Mouse (Mus musculus) v-Abl transformed pro-B cells (cell line): ENCODE results near the gene Iqgap2.

Experiments
- in situ Hi-C, 2 experiments: fragments of 400-800 bp; cut with MboI; formaldehyde crosslinking; loops; one replicate each; pipeline ENCODE4 v1.15.1; 2025; ENCODE audit not compliant: unreplicated experiment in 2 of 2

Iqgap2 gene

DNA sequence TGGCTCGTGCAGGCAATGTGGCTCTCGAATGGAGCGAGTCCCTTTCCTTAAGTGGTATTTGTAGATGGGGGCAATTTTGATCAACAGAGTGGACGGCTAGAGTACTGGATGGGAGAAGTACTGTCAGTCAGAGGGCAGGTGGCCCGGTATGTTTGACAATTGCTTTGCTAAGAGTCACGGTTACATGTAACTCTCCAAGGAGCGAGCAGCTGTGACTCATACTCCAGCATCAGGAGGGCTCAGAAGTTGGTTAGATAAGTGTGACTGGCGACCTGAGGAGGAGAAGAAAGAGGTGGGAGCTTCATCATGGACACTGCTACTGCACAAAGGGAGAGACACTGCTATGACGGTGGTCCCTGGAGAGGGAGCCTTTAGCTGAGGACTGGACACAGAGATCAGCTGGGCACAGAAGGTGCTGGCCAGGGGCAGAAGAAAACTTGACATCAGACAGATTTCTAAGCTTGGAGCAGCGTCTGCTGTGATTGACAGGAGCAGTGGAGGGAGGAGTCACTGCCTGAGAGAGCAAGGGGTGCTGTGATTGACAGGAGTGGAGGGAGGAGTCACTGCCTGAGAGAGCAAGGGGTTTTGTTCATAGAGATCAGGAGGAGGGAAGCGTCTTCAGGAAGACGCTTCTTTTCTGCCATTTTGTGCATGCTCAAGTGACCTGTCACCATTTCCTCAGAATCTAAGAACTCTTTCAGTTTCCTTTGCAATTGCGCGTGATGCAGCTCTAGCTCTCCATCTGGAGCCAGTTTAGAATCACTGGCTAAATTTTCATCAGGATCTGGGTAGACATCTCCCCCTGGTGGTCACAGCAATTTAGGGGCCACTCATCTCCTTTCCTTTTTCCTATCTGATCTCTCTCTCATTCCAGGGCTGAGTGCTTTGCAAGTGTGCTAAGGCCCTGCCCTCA is 172.1 kb downstream of the Iqgap2 start:
- in situ Hi-C loops: loop anchor here (5.0 to 25.0 kb wide), 3 partner anchors 152 to 332 kb away; partner anchors contain the start of gene Aggf1 (in 1 of the 2)

DNA sequence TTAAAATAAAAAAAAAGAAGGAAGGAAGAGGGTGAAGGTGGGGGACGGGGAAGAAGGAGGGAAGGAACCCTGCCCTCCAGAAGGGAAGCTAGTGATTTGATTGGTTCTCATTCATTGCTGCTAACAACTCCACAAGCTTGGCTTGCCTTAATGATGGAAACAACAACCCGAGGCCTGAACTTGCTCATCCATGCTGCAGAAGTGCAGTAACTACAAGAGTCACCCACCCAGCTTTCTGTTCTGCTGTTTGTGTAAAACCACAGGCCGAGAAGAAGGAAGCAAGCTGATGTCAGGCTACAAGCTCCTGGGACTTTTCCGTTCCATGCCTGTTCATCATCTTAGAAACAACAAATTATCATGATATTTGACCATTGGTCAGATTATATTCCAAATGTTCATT is 176.4 kb downstream of the Iqgap2 start:
- in situ Hi-C loops: loop anchor here in 1 of 2 experiments (25.0 kb wide), 1 partner anchor 328 kb away; the partner anchor contains the start of gene Aggf1

DNA sequence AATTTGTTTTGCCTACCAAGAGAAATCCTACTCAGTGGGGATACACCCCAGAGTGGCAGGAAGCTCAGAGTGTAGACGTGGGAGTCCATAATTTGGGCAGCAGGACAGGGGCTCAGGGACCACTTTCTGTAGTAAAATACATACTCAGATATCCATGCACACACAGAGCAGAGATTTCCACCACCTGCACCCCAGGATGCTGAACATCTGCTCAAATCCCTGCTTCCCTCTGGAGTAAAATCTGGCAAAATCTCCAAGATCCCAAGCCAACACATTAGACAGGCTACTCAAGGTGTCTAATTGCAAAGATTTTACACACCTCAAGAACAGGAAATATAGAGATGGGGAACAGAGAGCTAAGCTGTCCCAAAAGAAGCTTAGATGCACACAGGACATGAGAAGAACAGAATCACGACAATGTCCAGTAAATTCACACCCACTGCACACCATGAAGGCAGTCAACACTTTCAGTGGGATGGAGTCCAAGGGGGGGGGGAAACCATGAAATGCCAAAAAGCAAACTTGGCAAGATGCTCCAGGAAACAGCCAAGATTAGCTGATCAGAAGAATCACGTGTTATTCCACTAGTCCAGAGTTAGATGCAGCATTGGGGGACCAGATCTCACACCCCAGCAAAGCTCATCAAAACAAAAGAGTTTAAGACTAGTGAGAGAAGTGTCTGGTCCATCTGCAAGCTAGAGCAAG is 177.3 kb downstream of the Iqgap2 start:
- in situ Hi-C loops: loop anchor here in 1 of 2 experiments (25.0 kb wide), 1 partner anchor 327 kb away; the partner anchor contains the start of gene Aggf1

DNA sequence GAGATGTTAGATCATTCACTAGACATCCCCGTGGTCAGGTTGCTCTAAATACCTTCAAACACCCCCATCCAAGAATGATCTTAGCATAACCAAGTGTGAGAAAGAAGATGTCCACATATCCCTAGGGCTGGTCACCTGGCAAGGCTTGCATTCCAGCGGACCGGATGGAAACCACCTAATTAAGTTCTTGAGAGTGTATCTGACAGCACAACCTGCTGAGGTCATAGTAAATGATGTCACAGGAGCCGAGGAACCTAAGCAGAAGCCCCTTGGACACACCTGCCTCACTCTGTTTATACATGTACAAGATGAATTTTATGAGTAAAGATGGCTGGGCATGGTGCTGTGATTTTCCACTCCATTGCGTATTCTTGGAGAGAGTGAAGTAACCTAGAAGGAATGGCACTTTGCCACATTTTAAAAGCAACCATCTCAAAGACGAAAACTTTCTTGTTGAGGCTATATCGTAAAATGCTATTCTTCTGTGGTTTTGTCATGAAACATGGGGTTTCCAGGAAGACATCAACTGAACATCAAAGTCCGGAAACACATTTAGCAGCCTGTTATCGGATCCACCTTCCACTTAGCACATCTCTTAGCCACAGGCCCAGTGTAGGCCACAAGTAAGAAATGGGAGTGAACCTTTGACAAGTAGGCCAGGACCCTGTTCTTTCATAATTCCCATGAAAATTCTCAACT is 179.0 kb downstream of the Iqgap2 start:
- in situ Hi-C loops: loop anchor here in 1 of 2 experiments (25.0 kb wide), 1 partner anchor 325 kb away; the partner anchor contains the start of gene Aggf1

DNA sequence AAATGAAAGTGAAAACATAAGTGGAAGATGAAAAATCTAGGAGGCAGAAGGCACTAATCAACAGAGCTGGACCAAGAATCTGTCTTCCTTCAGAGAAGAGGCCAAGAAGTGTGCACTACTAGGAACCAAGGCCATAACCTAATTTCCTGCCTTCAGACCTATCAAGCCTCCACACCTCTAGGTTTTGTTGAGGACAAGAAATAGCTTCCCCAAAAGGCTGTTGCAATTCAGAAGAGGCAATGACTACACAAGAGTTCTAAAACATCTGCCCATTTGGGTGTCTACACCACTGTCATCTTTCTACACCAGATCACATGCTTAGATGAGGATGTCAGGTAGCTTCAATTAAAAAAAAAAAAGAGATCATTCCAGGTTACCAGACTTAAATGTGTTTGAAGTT is 179.7 kb downstream of the Iqgap2 start:
- in situ Hi-C loops: loop anchor here in 1 of 2 experiments (25.0 kb wide), 1 partner anchor 325 kb away; the partner anchor contains the start of gene Aggf1

DNA sequence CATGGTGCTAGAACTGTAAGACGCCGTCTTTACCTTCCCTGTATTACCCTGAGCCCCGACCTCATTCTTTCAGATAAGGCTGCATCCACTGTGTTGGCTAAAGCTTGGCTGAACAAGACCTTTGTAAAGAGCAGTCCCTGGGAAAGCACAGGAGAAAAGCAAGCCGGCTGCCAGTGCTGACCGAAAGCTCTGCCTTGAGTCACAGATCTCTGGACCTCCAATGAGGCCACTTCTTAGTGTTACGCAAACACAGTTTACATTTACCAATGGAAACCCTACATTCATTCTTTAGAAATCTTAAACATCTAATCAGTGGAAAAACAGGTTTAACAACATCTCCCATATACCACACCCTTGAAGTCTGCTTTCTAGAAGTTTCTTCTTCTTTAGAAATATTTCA is 186.1 kb downstream of the Iqgap2 start:
- in situ Hi-C loops: loop anchor here in 1 of 2 experiments (25.0 kb wide), 1 partner anchor 318 kb away; the partner anchor contains the start of gene Aggf1

DNA sequence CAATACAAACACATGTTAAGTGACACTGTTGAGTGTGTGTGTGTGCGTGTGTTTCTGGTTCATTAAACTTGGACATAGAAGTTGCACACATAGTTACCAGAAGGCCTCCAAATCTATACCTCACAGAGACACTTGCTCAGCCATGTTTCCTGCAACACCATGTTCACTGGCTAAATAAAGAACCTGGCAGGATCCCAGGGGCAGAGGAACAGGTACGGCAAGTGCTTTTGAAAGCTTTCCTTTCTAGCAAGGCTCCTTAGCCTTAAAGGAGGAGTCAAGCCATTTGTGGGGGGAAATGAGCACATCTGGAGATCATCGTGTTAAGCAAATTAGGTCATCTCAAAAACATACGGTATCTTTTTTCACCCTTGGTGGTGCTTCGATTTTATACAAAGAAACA is 188.3 kb downstream of the Iqgap2 start:
- in situ Hi-C loops: loop anchor here in 1 of 2 experiments (25.0 kb wide), 1 partner anchor 316 kb away; the partner anchor contains the start of gene Aggf1

DNA sequence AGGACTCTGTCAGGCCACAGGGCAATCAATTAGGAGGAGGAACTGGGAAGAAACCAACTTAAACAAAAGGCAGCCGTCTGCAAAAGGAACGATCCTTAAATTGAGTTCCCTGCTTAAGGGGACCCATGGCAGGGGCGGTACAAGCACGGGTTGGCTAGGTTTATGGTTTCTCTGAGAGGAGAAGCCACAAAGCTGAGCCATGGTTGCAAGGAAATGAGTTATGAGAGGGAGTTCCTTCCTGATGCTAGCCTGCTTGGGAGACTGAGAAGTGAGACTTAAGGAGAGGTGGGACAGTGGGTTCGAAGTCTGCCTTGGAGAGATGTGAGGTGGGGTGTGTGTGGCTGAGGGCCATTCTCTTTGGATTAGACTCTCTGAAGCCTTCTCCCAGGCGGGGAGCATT is 193.8 kb downstream of the Iqgap2 start:
- in situ Hi-C loops: loop anchor here in 1 of 2 experiments (25.0 kb wide), 1 partner anchor 889 kb away; no protein-coding TSS in a partner anchor

DNA sequence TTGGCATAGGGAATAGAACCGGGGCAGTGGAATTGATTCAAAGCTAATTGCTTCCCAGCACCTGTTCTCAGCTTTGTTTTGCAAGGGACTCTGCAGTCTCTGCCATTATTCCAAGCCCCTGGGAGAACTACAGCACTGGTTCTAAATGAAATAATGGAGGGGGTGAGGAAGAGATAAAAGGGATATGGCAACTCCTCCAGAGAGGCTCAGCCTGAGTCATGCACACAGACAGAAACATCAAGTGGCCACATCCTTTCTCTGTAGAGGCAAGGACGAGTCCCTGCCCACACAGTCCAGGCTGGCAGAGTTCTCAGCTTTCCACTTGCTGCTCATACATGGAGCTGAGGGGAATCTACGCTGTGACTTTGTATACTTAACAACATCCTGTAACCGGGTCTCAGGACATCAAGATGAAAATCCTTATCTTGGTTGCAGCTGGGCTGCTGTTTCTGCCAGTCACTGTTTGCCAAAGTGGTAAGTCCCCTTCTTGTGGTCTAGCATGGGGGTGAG is 195.0 kb downstream of the Iqgap2 start, which contains the start of gene F2rl2:
Gene F2rl2 (plus strand): TSS at position 200 of the 510 bp plus-strand sequence.
- in situ Hi-C loops: loop anchor here in 1 of 2 experiments (25.0 kb wide), 1 partner anchor 891 kb away; no protein-coding TSS in a partner anchor

DNA sequence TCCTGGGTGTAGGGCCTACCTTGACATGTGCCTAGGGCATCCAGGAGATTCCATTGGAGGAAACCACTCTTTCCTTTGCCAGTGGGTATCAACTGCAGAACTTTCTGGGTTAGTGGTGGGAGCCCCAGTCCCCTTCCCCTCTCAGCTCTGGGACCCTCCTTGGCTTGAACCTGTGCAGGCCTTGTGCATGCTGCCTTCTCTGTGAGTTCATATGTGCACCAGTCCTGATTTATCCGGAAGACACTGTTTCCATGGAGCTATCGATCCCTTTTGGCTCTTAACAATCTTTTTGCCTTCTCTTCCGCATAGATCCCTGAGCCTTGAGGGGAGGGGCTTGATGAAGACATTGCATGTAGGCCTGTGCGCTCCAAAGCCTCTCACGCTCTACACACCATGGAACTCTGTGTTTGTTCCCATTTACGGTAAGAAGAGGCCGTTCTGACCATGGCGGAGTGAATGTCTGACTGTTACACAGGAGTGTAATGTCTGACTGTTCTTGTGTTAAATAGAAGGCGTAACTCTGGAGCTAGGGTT is 195.5 kb downstream of the Iqgap2 start:
- in situ Hi-C loops: loop anchor here in 1 of 2 experiments (25.0 kb wide), 1 partner anchor 891 kb away; no protein-coding TSS in a partner anchor

DNA sequence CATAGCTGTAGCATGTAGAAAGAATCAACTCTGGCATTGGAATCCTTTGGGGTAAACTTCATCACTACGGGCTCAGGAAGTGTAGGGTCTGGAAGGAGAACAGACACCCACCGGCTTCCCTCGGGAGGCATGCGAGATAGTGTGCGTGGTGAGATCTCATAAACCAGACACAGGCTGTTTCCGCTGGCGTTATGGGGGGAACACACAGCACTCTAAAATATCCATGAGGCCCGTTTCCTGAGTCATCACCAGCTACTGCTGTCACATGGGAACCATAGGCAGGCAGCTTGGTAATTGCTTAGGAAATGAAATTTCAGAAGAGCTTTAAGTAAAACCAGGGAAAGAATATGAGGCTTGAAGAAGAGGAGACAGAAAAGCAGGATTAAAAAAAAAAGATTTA is 199.5 kb downstream of the Iqgap2 start:
- in situ Hi-C loops: loop anchor here in 1 of 2 experiments (25.0 kb wide), 1 partner anchor 895 kb away; no protein-coding TSS in a partner anchor

DNA sequence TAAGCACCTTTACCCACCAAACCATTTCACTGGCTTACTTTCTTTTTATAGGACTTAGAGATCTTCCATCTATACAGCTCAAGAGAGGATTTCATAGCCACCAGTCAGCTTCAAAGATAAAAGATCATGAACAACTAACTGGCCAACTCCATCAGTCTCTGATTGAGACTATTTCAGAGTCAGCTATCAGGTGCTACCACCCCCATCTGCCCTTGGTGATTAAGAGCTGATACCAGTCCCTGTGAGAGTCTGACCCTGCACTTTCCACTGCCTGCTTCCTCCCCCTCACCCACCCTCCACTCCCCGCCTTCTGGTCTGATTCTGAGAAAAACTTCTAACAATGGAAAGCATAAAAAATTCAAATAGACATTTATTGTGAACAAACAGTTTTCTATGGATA is 203.1 kb downstream of the Iqgap2 start:
- in situ Hi-C loops: loop anchor here in 1 of 2 experiments (25.0 kb wide), 1 partner anchor 899 kb away; no protein-coding TSS in a partner anchor

DNA sequence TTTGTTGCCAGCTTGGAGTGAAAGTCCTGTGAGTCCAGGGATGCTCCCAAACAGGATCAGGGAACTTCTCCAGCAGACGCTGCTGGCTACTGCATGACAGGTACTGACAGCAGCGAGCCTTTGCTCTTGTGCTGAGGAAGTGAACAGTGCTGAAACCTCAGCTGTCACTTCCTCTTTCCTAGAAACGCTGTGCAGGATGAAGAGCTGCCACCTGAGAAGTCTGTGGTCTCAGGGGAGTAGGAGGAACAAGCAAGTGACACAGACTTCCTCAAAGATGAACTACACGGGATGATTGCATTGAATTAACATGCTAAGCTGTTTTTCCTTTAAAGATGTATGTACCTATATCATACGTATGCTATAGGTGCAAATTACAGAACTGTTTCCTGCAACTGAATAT is 206.0 kb downstream of the Iqgap2 start:
- in situ Hi-C loops: loop anchor here in 1 of 2 experiments (25.0 kb wide), 1 partner anchor 902 kb away; no protein-coding TSS in a partner anchor

DNA sequence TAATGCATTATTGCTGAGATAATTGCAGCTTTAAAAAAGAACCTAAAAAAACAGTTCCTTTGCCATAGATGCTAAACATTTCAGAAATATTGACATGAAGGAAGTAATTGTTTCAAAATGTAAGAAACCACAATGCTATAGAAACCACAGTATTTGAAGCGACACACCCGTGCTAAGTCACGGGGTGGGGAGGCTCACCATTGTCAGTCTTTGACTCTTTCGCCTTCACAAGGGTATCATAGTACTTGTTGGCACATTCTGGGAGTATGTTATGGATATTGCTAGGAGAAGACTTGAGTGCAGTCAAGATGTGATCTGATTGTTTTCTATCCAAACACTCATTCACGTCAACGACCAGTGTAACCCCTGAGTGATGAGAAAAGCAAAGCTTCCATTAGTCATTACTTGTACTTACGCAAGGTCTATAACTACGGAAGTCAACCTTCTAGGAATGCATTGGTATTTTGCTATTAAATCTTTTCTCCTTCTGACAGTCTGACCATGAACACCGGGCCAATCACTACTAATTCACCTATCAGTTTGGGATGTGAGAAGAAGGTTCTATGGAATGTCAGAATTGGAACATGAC is 207.0 kb downstream of the Iqgap2 start:
- in situ Hi-C loops: loop anchor here in 1 of 2 experiments (25.0 kb wide), 1 partner anchor 903 kb away; no protein-coding TSS in a partner anchor

DNA sequence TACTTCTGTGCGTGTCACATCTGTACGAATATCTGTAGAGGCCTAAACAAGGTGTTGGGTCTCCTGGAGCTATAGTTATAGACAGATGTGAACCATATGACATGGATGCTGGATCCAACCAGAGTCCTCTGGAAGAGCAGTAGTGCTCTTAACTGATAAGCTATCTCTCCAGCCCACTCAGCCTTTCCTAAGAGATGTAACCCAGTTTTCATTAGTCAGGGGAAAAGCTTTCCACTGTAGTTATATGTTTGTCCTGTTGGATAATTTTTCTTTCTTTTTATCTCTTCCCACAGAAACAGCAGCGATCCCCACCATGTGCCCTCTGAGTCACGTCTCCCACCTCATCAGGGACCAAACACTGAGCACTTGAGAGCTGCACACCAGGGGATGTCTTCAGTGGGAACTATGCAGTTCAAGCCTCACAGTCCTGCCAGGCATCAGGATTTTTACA is 212.2 kb downstream of the Iqgap2 start:
- in situ Hi-C loops: loop anchor here in 1 of 2 experiments (25.0 kb wide), 1 partner anchor 908 kb away; no protein-coding TSS in a partner anchor

DNA sequence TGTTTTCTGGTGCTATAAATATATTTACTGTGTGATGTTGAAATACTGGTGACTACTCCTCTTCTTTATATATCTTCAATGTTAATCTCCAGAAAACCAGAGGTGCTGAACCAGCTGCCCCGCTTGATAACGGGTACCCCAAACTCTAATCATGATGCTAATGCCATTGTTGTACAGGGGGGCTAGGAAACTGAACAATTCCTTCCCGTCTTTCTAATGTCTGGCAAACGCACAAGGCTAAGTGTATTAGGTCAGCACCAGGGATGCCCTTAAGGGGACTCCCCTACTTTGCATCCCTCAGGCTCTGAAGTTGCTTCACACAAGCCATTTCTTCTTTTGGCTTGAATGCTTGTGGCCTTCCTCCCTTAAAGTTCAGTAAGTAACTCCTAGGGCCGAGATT is 212.6 kb downstream of the Iqgap2 start:
- in situ Hi-C loops: loop anchor here in 1 of 2 experiments (25.0 kb wide), 1 partner anchor 908 kb away; no protein-coding TSS in a partner anchor

DNA sequence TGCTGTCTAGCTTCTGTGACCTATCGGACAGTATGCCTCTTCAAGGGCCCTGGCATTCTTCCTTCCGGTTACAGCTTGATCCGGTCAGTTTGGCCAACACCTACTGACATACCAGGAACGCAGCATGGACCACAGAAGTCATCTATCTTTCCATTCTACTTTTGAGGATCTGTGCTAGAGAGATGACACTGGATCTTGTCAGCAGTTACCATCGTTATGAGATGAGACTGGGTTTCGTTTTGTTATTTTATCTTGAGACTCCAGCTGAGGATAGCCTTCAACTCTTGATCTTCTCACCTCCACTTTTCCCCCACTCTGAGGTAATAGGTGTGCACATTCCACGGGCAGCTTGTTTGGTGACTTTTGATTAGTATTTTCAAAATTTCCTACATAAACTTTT is 219.3 kb downstream of the Iqgap2 start:
- in situ Hi-C loops: no loop called here

DNA sequence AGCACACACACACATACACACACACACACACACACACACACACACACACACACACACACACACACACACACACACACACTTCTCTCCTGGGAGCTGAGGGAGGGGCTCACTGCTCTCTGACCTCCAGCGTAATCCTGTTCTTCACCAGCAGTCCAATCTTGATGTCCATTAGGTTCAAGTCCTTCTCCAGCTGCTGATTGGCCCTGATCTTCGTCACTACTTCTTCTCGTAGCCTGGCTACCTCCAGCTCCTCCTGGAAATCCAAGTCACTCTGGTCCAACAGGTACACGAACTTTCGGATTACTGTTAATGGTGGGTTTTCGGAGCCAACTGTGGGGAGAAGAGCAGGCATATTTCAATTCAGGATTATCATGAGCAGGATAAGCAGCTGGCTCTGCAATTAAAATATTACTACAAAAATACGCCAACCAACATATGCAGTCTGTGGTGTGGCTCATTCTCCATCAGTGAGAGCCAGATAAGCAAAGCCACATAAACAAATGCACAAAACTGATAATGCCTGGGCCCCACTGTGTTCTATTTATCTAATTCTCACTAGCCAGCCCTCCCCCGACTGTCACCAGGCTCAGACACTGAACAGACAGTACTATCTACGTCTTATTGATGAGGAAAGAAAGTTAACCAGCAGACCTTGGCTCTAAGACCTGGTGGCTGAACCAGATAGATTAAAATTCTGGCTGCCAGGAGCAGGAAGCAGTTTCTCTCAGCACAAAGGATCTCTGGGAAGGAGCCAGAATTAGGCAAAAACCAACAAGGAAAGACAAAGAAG is 220.4 kb downstream of the Iqgap2 start:
- in situ Hi-C loops: no loop called here
